Mouse (Mus musculus) kidney, embryonic 14.5 days (tissue): Measurements from ENCODE around the gene Rnf130. TPM values are rescaled to one million over a fixed set of nuclear protein-coding genes. Genes with fewer than 3 reads are reported as not detected.

Experiments used
- ATAC-seq: fragments of 200-750 bp; cut with Nextera tagmentation; 2 replicates; pipeline ENCODE4 v1.8.0; 2017; ENCODE audit warnings: moderate number of reproducible peaks, mild to moderate bottlenecking, moderate TSS enrichment, moderate library complexity; ENCODE audit not compliant: low FRiP score, low TSS enrichment
- H3K27ac ChIP-seq: fragments of 300-500 bp; sonication (generic); 2 replicates; pipeline ENCODE4 v1.5.1; 2014; ENCODE audit warnings: low read depth, mild to moderate bottlenecking, low read length, moderate library complexity, mixed read lengths
- H3K27me3 ChIP-seq: fragments of 300-500 bp; sonication (generic); 2 replicates; pipeline ENCODE4 v1.6.1; 2014; ENCODE audit warnings: mild to moderate bottlenecking, low read length; ENCODE audit not compliant: control insufficient read depth, insufficient read depth
- H3K36me3 ChIP-seq: fragments of 300-500 bp; sonication (generic); 2 replicates; pipeline ENCODE4 v1.6.1; 2014; ENCODE audit warnings: low read length, mixed read lengths; ENCODE audit not compliant: control insufficient read depth, insufficient read depth
- H3K4me1 ChIP-seq: fragments of 300-500 bp; sonication (generic); 2 replicates; pipeline ENCODE4 v1.6.1; 2014; ENCODE audit warnings: low read length, mixed read lengths; ENCODE audit not compliant: control insufficient read depth, insufficient read depth
- H3K4me2 ChIP-seq: fragments of 300-500 bp; sonication (generic); replicated peaks from 2 replicates; pipeline ENCODE4 v1.6.1; 2014; ENCODE audit warnings: low read depth, mild to moderate bottlenecking, low read length
- H3K4me3 ChIP-seq: fragments of 300-500 bp; sonication (generic); 2 replicates; pipeline ENCODE4 v1.5.1; 2014; ENCODE audit warnings: mild to moderate bottlenecking, low read length
- H3K9ac ChIP-seq: fragments of 300-500 bp; sonication (generic); 2 replicates; pipeline ENCODE4 v1.6.1; 2014; ENCODE audit warnings: low read depth, mild to moderate bottlenecking, low read length, moderate library complexity
- H3K9me3 ChIP-seq: fragments of 300-500 bp; sonication (generic); 2 replicates; pipeline ENCODE4 v1.6.1; 2016; ENCODE audit warnings: low read length; ENCODE audit not compliant: control insufficient read depth
- WGBS: fragments of 180-500 bp; shearing (Covaris S2); extraction: QIAGEN DNeasy Blood & Tissue Kit; methylation state at CpG from one replicate; pipeline ENCODE4 v1.1.7; 2014; 5-methylcytosine and 5-hydroxymethylcytosine counted together
- polyA plus RNA-seq: library from polyadenylated mRNA; unstranded; fragments of >200 nt; fragmentation: Nextera tagmentation; extraction: Ambion mirVana; gene quantifications from 2 replicates; pipeline ENCODE4 v1.2.1, GENCODE M21; 2014

The Rnf130 gene
- polyA plus RNA-seq, 1 experiment from 2014 or later, result 69.3 TPM

DNA sequence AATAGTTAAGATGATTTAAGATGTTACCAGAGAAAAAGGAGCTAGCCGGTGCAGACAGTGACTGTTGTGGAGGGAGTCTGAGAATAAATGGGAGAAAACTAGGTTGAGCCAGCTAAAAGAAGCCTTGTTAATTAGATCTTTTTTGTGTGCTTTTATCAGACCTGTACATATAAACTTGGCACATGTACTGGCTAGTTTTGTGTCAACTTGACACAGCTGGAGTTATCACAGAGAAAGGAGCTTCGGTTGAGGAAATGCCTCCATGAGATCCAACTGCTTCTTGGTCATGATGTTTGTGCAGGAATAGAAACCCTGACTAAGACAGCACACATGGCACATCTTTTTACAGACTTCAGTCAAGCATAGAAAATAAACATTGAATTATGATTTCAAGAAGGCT is 32.6 kb downstream of the Rnf130 start:
- H3K36me3 ChIP-seq, result peaks cover 5% of the 10 kb centered on the region; the same call in 1 of the 2 replicates
- ATAC-seq, result no peak
- no peaks in the 10 kb centered on the region for H3K27me3 ChIP-seq

DNA sequence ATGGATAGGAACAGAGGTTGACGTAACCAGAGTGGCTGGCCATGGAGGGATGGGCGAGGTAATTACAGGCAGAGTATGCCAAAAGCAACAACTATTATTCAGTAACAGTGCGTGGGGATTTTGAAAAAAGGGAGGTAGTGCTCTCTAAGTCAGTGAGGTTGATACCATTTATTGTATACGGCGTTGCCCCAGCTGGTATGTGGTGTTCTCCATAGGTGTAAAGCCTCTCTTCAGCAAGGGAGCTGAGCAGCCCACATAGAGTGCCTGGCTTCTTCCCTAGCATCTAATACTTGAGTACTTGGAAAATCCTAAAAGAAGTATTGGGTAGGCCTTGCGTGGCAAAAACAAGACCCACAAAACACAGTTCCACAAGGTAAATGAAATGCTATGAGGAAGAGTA is 33.1 kb downstream of the Rnf130 start:
- ATAC-seq, result no peak
- Histone ChIP-seq H3K9me3 (no peaks in the 10 kb centered on the region), H3K4me3 (no peak overlapping the region), H3K9ac (no peak overlapping the region), H3K4me1 (0 out of 2 replicates have a peak, but pooled peaks cover 2% of the 10 kb centered on the region), H3K27me3 (no peaks in the 10 kb centered on the region), H3K36me3 (peaks cover 5% of the 10 kb centered on the region; the same call in 1 of the 2 replicates), H3K4me2 (no peak overlapping the region), H3K27ac (no peak overlapping the region)
- 92% methylated on average over 6 of the region's 6 CpGs for WGBS

More for the DNA sequence above, 32.6 kb downstream of the Rnf130 start:
- WGBS, result 60% methylated on average over 2 of the region's 2 CpGs
- Histone ChIP-seq H3K27ac (no peak overlapping the region), H3K4me1 (0 out of 2 replicates have a peak, but pooled peaks cover 2% of the 10 kb centered on the region), H3K9me3 (no peaks in the 10 kb centered on the region), H3K4me3 (no peak overlapping the region), H3K9ac (no peak overlapping the region), H3K4me2 (no peak overlapping the region)

DNA sequence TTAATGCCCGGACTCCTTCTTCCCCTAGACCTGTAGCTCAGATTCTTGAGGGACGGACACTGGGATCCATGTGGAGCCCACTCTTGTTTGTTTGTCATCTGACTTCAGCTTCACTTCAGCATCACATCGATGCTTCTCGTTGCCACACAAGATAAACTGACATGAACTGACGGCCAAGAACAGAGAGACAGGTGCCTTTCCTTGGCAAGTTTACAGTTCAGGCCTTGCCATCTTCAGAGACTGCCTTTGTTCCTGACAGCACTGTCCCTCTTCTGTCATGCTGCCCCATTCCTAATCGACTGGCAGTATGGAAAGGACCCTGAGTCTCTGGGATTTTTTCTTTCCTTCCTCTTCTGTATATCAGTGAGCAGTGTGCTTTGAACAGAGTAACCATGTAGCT is 33.9 kb downstream of the Rnf130 start:
- no peak overlapping the region for H3K4me2 ChIP-seq

DNA sequence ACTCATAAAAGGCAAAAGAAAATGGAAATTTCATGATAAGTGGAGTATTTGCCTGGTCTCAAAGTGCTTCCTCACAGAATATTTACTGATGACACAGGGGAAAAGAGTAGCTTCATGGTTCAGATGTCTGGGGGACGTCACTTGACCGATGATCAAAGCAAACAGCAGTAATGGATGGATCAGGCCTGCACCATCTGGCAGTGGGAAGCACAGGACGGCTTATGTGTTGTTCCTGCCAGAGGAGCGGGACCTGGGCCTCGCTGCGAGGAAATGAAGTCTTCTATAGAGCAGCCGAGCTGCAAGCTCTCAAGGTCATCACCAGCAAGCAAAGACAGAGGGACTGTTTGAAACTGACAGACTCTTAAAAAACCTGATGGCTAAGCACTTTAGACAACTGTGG is 37.0 kb downstream of the Rnf130 start:
- ATAC-seq, result no peak
- no peak overlapping the region for H3K4me3 ChIP-seq
- no peaks in the 10 kb centered on the region for H3K9me3 ChIP-seq
- no peaks in the 10 kb centered on the region for H3K27me3 ChIP-seq
- H3K4me1 ChIP-seq, result 0 out of 2 replicates have a peak, but pooled peaks cover 2% of the 10 kb centered on the region
- 25% methylated on average over 7 of the region's 7 CpGs for WGBS
- H3K36me3 ChIP-seq, result no peaks in the 10 kb centered on the region
- H3K27ac ChIP-seq, result no peak overlapping the region
- no peak overlapping the region for H3K4me2 ChIP-seq
- no peak overlapping the region for H3K9ac ChIP-seq

More for the DNA sequence above, 33.9 kb downstream of the Rnf130 start:
- Histone ChIP-seq H3K36me3 (peaks cover 3% of the 10 kb centered on the region; the same call in 1 of the 2 replicates), H3K27ac (no peak overlapping the region), H3K9ac (no peak overlapping the region), H3K9me3 (no peaks in the 10 kb centered on the region), H3K27me3 (no peaks in the 10 kb centered on the region), H3K4me1 (0 out of 2 replicates have a peak, but pooled peaks cover 2% of the 10 kb centered on the region), H3K4me3 (no peak overlapping the region)
- 91% methylated on average over 6 of the region's 6 CpGs for WGBS
- no peak for ATAC-seq

DNA sequence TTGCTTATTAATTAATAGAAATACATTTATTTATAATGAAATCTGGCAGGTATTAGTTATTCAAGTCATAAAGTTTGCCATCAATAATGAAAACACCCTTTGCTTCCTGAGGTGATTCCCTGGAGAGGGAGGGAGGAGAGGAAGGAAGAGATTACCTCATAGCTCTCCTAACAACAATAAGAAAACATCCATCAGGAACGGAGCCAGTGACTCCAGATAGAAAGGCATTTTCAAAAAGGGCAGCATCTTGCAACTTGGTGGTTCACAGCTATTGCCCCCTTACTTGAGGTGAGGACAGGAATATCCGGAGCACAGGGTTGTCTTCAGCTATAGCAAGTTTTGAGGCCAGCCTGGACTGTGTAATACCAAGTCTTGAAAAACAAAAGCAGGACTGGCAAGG is 40.9 kb downstream of the Rnf130 start:
- WGBS, result 79% methylated on average over 2 of the region's 2 CpGs
- no peak overlapping the region for H3K9ac ChIP-seq
- H3K27ac ChIP-seq, result no peak overlapping the region

DNA sequence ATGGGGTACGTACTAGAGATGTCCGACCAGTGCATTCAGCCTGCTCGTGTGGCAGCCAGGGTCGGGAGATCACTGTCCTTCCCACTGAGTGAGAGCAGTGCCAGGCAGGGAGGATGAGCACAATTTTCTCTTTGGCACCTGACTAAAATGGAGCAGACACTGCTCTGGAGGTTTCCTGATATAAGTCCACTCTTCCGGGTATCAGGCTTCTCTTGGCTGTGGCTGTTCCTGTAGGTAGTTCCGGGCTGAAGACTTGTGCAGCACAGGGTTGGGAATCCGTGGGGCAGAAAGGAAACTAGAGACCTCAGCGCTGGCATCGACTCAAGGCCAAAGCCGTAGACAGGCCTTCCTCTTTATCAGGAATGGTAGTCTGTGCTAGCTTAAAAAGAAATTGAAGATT is 48.7 kb downstream of the Rnf130 start:
- Histone ChIP-seq H3K9me3 (no peaks in the 10 kb centered on the region), H3K27me3 (no peaks in the 10 kb centered on the region), H3K9ac (no peak overlapping the region), H3K4me3 (no peak overlapping the region), H3K4me1 (no peaks in the 10 kb centered on the region), H3K4me2 (no peak overlapping the region), H3K36me3 (peaks cover 3% of the 10 kb centered on the region; the same call in 1 of the 2 replicates), H3K27ac (no peak overlapping the region)
- no peak for ATAC-seq
- 90% methylated on average over 10 of the region's 10 CpGs for WGBS

More for the DNA sequence above, 40.9 kb downstream of the Rnf130 start:
- Histone ChIP-seq H3K9me3 (no peaks in the 10 kb centered on the region), H3K4me1 (0 out of 2 replicates have a peak, but pooled peaks cover 2% of the 10 kb centered on the region), H3K27me3 (no peaks in the 10 kb centered on the region), H3K4me3 (no peak overlapping the region), H3K4me2 (no peak overlapping the region), H3K36me3 (no peaks in the 10 kb centered on the region)
- ATAC-seq, result no peak

DNA sequence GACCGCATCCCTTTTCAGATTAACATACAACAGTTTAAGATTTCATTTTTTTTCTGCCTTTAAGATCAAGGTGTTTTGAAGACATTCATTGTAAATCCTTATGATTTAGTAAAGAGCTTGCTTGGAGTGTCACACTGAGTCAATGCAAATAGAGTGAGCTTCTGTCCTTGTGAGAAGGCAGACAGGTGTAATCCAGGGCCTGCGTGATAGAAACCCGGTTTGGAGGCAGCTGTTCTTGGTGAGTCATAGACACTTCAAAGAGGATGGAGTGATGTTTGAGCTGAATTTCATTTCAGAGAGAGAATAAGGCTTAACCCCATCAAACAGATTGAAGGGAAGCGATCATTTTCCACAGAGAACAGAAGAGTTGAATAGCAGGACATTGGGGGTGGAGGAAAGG is 51.6 kb downstream of the Rnf130 start:
- H3K9ac ChIP-seq, result no peak overlapping the region
- no peak for ATAC-seq
- H3K27ac ChIP-seq, result no peak overlapping the region
- H3K4me1 ChIP-seq, result no peaks in the 10 kb centered on the region
- H3K27me3 ChIP-seq, result no peaks in the 10 kb centered on the region
- H3K9me3 ChIP-seq, result no peaks in the 10 kb centered on the region
- WGBS, result 88% methylated on average over 4 of the region's 4 CpGs
- no peaks in the 10 kb centered on the region; the same call in 1 of the 2 replicates for H3K36me3 ChIP-seq
- H3K4me3 ChIP-seq, result no peak overlapping the region
- no peak overlapping the region for H3K4me2 ChIP-seq

DNA sequence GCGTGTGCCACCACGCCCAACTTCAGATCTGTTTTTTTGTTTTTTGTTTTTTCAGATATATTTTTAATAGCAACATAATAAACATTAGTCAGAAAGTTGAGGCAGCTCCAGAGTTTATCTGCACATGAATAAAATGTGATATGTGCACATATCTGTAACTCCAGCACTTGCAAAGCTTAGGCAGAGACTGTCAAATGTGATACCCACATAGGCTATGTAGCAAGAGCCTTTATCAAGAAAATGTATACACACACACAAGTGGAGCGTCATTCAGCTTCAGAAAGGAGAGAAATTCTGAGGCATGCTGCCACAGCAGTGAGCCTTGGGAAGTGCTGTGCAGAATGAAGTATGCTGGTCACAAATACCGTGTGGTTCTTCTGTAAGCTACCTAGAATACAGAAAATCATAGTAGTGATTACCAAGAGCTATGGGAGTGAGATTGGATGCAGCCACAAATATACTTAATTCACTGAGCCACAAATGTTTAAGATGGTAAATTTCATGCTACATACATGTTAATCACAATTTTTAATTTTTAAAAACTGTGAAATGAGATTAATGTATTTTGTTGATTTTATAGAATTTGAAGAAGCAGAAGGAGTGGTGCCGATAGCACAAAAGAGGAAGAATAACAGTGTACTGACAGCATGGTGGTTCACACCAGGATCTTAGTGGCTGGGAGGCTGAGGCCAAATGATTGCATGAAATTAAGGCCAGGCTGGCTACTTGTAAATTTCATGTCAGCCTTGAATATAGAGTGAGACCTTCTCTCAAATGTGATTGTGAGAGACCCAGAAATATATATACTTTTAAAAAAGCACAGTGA is 56.4 kb downstream of the Rnf130 start:
- Histone ChIP-seq H3K4me1 (no peaks in the 10 kb centered on the region), H3K4me2 (no peak overlapping the region), H3K27me3 (no peaks in the 10 kb centered on the region), H3K36me3 (peaks cover 3% of the 10 kb centered on the region), H3K9ac (no peak overlapping the region), H3K27ac (no peak overlapping the region), H3K9me3 (no peaks in the 10 kb centered on the region), H3K4me3 (no peak overlapping the region)
- no peak for ATAC-seq
- 90% methylated on average over 5 of the region's 5 CpGs for WGBS

DNA sequence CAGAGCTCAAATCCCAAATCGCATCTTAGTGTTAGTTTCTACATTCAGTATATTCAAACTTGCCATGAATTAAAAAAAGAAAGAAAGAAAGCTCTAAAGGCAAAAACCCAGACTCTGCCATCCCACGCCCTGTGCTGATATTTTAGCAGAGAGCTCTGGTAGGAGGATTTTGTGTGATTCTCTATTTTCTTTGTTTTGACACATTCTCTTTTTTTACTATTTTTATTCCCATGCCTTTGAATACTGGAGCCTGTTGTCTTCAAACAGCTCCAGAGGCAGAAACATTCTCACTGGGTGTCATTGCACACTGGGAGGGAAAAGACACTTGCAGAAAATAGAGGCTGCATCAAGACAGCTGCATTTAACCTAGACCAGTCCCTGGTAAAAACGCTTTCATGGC is 61.1 kb downstream of the Rnf130 start:
- Histone ChIP-seq H3K9me3 (no peaks in the 10 kb centered on the region), H3K4me1 (no peaks in the 10 kb centered on the region), H3K36me3 (peaks cover 12% of the 10 kb centered on the region), H3K9ac (no peak overlapping the region), H3K4me3 (no peak overlapping the region), H3K4me2 (no peak overlapping the region), H3K27ac (no peak overlapping the region), H3K27me3 (no peaks in the 10 kb centered on the region)
- no peak for ATAC-seq
- WGBS, result 87% methylated on average over 3 of the region's 3 CpGs
